ENCODE assay signal across 21 mouse cellular contexts in the genomic region with DNA sequence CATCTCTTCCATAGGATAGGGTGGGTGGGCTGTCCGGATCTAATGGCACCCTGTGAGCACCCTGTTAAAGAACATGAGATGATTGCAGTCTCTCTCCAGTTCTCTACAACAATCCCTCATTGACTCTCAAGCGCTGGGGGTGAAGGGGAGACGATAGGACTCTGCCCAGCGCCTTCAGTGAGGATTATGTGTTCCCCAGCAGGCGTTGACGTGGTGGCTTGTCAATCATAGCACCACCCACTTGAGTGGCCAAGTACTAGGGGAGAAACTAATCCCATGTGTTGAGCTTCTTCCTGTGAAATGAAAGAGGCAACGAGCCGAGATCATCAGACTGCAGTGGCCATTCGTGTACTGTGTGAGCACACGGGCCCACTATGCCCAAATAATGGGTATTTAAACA. TPM values are rescaled to one million over a fixed set of nuclear protein-coding genes. Genes with fewer than 3 reads are reported as not detected.
DNase-seq lines count a peak whose midpoint lies in the region; ATAC-seq and TF ChIP-seq lines count a peak whose summit lies in the region.
"Had no signal": no experiment of that assay in that cellular context is flagged by ENCODE, and none has a peak within 500 bp of the region (broad histone marks: within the 10 kb centered on the region; RNA-seq: fewer than 3 reads in every experiment).

No protein-coding gene starts in this region.

- H3K4me2 ChIP-seq in heart, embryonic 15.5 days: peak overlapping the region; percentile 29; the same call in 1 of the 2 replicates
- H3K4me2 ChIP-seq: embryonic facial prominence, embryonic 12.5 days; forebrain, embryonic 12.5 days; hindbrain, embryonic 15.5 days had no signal

- no peaks in the 10 kb centered on the region for H3K27me3 ChIP-seq in heart, embryonic 10.5 days (ENCODE audit: insufficient read depth, poor library complexity, severe bottlenecking)
- H3K27me3 ChIP-seq in heart, embryonic 15.5 days: no peaks in the 10 kb centered on the region
- no peaks in the 10 kb centered on the region for H3K27me3 ChIP-seq in hindbrain, embryonic 10.5 days (ENCODE audit: insufficient read depth, poor library complexity, severe bottlenecking)
- H3K27me3 ChIP-seq: CH12.LX; embryonic facial prominence, embryonic 12.5 days; forebrain, embryonic 12.5 days; hindbrain, embryonic 15.5 days; Patski had no signal

- 44% methylated on average over 10 of the region's 10 CpGs for WGBS in heart, embryonic 10.5 days
- WGBS in heart, embryonic 15.5 days: 34% methylated on average over 10 of the region's 10 CpGs
- 84% methylated on average over 10 of the region's 10 CpGs for WGBS in hindbrain, embryonic 10.5 days

- H3K36me3 ChIP-seq in heart, embryonic 10.5 days: no peaks in the 10 kb centered on the region
- no peaks in the 10 kb centered on the region for H3K36me3 ChIP-seq in heart, embryonic 15.5 days
- H3K36me3 ChIP-seq in hindbrain, embryonic 10.5 days: no peaks in the 10 kb centered on the region
- H3K36me3 ChIP-seq: embryonic facial prominence, embryonic 12.5 days; forebrain, embryonic 12.5 days; hindbrain, embryonic 15.5 days had no signal

- intact Hi-C loops in heart, postnatal 14 days (cut with DNase I): no loop called here

- TF ChIP-seq CTCF in layer of hippocampus, adult 2 months (conservative IDR thresholded peaks at IDR 0.05): no peak

- H3K9ac ChIP-seq in heart, embryonic 15.5 days: no peak overlapping the region
- H3K9ac ChIP-seq: embryonic facial prominence, embryonic 12.5 days; forebrain, embryonic 12.5 days; hindbrain, embryonic 15.5 days had no signal

- peaks cover 59% of the 10 kb centered on the region for H3K4me1 ChIP-seq in heart, embryonic 10.5 days
- H3K4me1 ChIP-seq in heart, embryonic 15.5 days (replicated peaks): peaks cover 48% of the 10 kb centered on the region
- 0 out of 2 replicates have a peak, but pooled peaks cover 4% of the 10 kb centered on the region for H3K4me1 ChIP-seq in hindbrain, embryonic 10.5 days (replicated peaks)
- H3K4me1 ChIP-seq: forebrain, embryonic 12.5 days had no signal

- peak; percentile 46; the same call in 1 of the 2 replicates for ATAC-seq in heart, embryonic 15.5 days (replicated peaks; ENCODE audit: insufficient number of reproducible peaks, insufficient read depth, low FRiP score, low read depth)
- ATAC-seq: activated CD4-positive, CD25-positive, alpha-beta regulatory T cell, adult 4 months; forebrain, embryonic 16.5 days; intestine, postnatal 0 days; Patski had no signal

- H3K9me3 ChIP-seq in heart, embryonic 10.5 days: no peaks in the 10 kb centered on the region
- H3K9me3 ChIP-seq in heart, embryonic 15.5 days (replicated peaks): no peaks in the 10 kb centered on the region
- 0 out of 2 replicates have a peak, but pooled peaks cover 2% of the 10 kb centered on the region for H3K9me3 ChIP-seq in hindbrain, embryonic 10.5 days
- H3K9me3 ChIP-seq: embryonic facial prominence, embryonic 12.5 days; hindbrain, embryonic 15.5 days had no signal

- H3K27ac ChIP-seq in heart, embryonic 10.5 days: peak overlapping the region; percentile 37; the same call in 1 of the 2 replicates
- H3K27ac ChIP-seq in layer of hippocampus, adult 2 months: peak overlapping the region; percentile 62; the same call in 1 of the 2 replicates
- peak overlapping the region; percentile 45; the same call in 1 of the 2 replicates for H3K27ac ChIP-seq in heart, embryonic 15.5 days
- H3K27ac ChIP-seq in hindbrain, embryonic 10.5 days: no peak overlapping the region
- H3K27ac ChIP-seq: embryonic facial prominence, embryonic 12.5 days; forebrain, embryonic 12.5 days; hindbrain, embryonic 15.5 days had no signal

- no peak overlapping the region for H3K4me3 ChIP-seq in heart, embryonic 10.5 days
- no peak overlapping the region for H3K4me3 ChIP-seq in layer of hippocampus, adult 2 months
- no peak overlapping the region for H3K4me3 ChIP-seq in heart, embryonic 15.5 days
- no peak overlapping the region for H3K4me3 ChIP-seq in hindbrain, embryonic 10.5 days
- H3K4me3 ChIP-seq: embryonic facial prominence, embryonic 12.5 days; forebrain, embryonic 12.5 days; hindbrain, embryonic 15.5 days had no signal

- peak; percentile 87 for DNase-seq in heart, embryonic 10.5 days (ENCODE audit: low spot score)
- no peak for DNase-seq in heart, postnatal 14 days
- no peak for DNase-seq in layer of hippocampus, adult 2 months (ENCODE audit: low spot score in 2 of 2)
- DNase-seq in layer of hippocampus, adult 9-10 months (ENCODE audit: low spot score): no peak
- DNase-seq in hindbrain, embryonic 10.5 days (ENCODE audit: low spot score): no peak
- no peak for DNase-seq in spleen, postnatal 10 days (ENCODE audit: low spot score in 2 of 2)
- DNase-seq: adrenal gland, postnatal 14 days; cerebellum, adult 11-12 months; cerebellum, adult 9-10 months; cerebellum, postnatal 25 days; gastrocnemius, postnatal 14 days; kidney, adult 8-10 months had no signal

RNA-seq across cellular contexts. Expression of a gene that starts 54.7 kb away (rescaled TPM):
- 55.0 and 55.8 TPM in 2 replicates for polyA plus RNA-seq in heart, embryonic 10.5 days (2016; fragmentation: Nextera tagmentation; extraction: Ambion mirVana)
- 10 to 100 TPM; 29.7 to 35.3 TPM for total RNA-seq in heart, postnatal 14 days (2021)
- 10 to 100 TPM; 26.0 to 27.2 TPM for total RNA-seq in layer of hippocampus, adult 2 months (2021)
- polyA plus RNA-seq in heart, embryonic 15.5 days (2015; fragmentation: Nextera tagmentation; extraction: Ambion mirVana): 50.1 and 54.5 TPM in 2 replicates
- 62.8 and 73.2 TPM in 2 replicates for polyA plus RNA-seq in hindbrain, embryonic 10.5 days (2016; fragmentation: Nextera tagmentation; extraction: Ambion mirVana)
